Mouse (Mus musculus): Measurements from ENCODE around the gene Colgalt2. TPM values are rescaled to one million over a fixed set of nuclear protein-coding genes. Genes with fewer than 3 reads are reported as not detected.
A peak's percentile ranks its signal among the peaks of the same experiment; 100 is the strongest.

Gene Colgalt2
- polyA plus RNA-seq, 1 experiment from 2014 or later: 3.3 TPM

DNA sequence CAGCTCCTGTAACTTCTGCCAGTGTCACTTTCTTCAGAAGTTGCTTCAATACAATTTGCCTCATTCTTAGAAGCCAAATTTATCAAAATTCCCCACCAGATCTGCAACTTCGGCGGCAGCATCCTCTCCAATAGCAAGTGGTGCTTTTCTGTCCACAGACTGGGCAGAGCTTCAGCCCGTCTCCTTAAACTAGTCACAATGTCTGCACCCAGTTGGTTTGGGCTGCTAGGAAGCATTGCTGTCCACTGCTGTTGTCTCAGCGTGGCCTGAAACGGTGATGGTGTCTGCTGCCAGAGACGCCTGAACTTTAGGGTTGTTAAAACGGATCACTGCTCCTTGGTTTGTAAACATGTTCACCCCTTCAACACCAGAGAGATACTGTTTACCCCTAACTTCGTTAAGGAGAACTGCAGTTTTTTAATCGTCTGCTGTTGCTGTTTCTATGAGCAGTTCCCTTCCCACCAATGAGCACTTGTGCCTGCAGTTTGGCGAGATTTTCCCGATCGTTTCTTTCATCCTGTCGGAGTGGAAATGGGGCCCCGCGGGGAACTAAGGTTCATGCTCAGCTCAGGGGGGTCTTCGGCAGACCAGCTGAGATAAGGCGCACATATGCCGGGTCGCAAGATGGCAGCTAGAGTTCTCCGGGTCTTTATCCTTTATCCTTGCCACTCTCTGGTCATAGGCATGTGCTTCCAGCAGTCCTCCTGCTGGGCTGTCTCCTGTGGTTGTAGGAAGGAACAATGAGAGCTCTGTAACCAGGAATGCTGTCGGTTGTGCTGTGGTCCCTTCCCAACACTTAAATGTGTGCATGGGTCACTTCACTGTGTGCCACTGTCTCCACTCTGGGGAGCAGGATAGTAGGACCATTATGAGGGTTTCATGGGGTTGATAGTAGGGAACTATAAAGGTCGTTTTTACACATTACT, 7.7 kb downstream of the Colgalt2 start:
- no peak for TF ChIP-seq CTCF (IDR thresholded peaks at IDR 0.05; ENCODE audit: low read depth)
- Histone ChIP-seq H3K9ac (ENCODE audit: low read depth, low read length) (no peak overlapping the region), H3K9me3 (replicated peaks; ENCODE audit: low read length) (0 out of 2 replicates have a peak, but pooled peaks cover under 1% of the 10 kb centered on the region), H3K36me3 (ENCODE audit: insufficient read depth, low read length) (no peaks in the 10 kb centered on the region), H3K4me1 (replicated peaks; ENCODE audit: insufficient read depth, low read length) (no peaks in the 10 kb centered on the region), H3K4me2 (ENCODE audit: low read length) (peak overlapping the region; percentile 35), H3K27me3 (ENCODE audit: insufficient read depth, low read length) (no peaks in the 10 kb centered on the region), H3K4me3 (replicated peaks; ENCODE audit: low read depth, low read length) (no peak overlapping the region), H3K27ac (no peak overlapping the region)
- ATAC-seq (replicated peaks; ENCODE audit: low FRiP score, low read depth): no peak
- 33% methylated on average over 22 of the region's 22 CpGs for WGBS
- no peak for DNase-seq (ENCODE audit: low spot score)

DNA sequence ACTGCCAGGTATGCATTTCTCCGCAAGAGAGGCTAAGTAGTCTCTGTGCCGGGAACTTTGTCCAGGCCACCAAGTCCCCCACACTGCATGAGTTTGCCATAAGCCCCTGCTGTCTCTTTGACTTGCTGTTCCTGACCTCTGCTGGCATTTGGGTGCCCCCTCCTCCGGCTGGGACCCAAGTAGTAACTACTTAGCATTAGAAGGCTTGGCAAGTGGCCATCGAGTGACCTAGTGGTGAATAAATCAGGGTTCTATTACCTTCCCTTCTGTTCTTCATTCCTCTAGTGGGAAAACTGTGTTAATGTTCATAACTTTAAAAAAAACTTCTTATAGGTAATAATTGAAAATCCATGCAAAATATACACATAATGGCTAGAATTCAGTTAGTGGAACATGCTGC, 9.7 kb downstream of the Colgalt2 start:
- TF ChIP-seq CTCF (IDR thresholded peaks at IDR 0.05; ENCODE audit: low read depth): no peak
- no peaks in the 10 kb centered on the region for H3K4me1 ChIP-seq (replicated peaks; ENCODE audit: insufficient read depth, low read length)
- H3K9me3 ChIP-seq (replicated peaks; ENCODE audit: low read length): 0 out of 2 replicates have a peak, but pooled peaks cover 6% of the 10 kb centered on the region
- no peak overlapping the region for H3K9ac ChIP-seq (ENCODE audit: low read depth, low read length)
- ATAC-seq (replicated peaks; ENCODE audit: low FRiP score, low read depth) (no peak), DNase-seq (ENCODE audit: low spot score) (no peak)
- no peaks in the 10 kb centered on the region for H3K27me3 ChIP-seq (ENCODE audit: insufficient read depth, low read length)
- no peak overlapping the region for H3K27ac ChIP-seq
- 66% methylated on average over 4 of the region's 4 CpGs for WGBS
- H3K4me3 ChIP-seq (replicated peaks; ENCODE audit: low read depth, low read length): no peak overlapping the region
- no peak overlapping the region for H3K4me2 ChIP-seq (ENCODE audit: low read length)
- H3K36me3 ChIP-seq (ENCODE audit: insufficient read depth, low read length): no peaks in the 10 kb centered on the region

DNA sequence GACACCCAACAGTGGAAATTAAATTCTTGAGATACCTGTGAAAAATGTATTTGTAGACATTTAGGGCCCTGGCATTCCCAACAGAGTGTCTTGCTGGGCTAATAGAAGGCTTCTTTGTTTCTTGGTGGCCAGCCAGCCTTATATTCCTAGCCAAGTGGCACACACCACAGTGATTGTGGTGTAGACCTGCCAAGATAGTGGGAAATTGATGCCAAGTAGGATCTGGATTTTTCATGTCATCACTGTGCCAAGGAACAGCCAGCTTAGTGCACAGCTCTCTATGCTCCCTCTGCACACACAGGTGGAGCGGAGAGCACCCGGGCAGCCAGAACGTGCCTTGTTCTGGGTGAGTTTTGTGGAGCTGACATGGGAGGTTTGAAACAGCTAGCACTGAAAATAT, 11.0 kb downstream of the Colgalt2 start:
- H3K36me3 ChIP-seq (ENCODE audit: insufficient read depth, low read length): no peaks in the 10 kb centered on the region
- H3K9me3 ChIP-seq (replicated peaks; ENCODE audit: low read length): 0 out of 2 replicates have a peak, but pooled peaks cover 6% of the 10 kb centered on the region
- no peak overlapping the region for H3K9ac ChIP-seq (ENCODE audit: low read depth, low read length)
- H3K4me2 ChIP-seq (ENCODE audit: low read length): no peak overlapping the region
- ATAC-seq (replicated peaks; ENCODE audit: low FRiP score, low read depth) (no peak), DNase-seq (ENCODE audit: low spot score) (no peak)
- 96% methylated on average over 3 of the region's 3 CpGs for WGBS
- no peak for TF ChIP-seq CTCF (IDR thresholded peaks at IDR 0.05; ENCODE audit: low read depth)
- no peak overlapping the region for H3K27ac ChIP-seq
- H3K4me1 ChIP-seq (replicated peaks; ENCODE audit: insufficient read depth, low read length): no peaks in the 10 kb centered on the region
- H3K27me3 ChIP-seq (ENCODE audit: insufficient read depth, low read length): no peaks in the 10 kb centered on the region
- H3K4me3 ChIP-seq (replicated peaks; ENCODE audit: low read depth, low read length): no peak overlapping the region

DNA sequence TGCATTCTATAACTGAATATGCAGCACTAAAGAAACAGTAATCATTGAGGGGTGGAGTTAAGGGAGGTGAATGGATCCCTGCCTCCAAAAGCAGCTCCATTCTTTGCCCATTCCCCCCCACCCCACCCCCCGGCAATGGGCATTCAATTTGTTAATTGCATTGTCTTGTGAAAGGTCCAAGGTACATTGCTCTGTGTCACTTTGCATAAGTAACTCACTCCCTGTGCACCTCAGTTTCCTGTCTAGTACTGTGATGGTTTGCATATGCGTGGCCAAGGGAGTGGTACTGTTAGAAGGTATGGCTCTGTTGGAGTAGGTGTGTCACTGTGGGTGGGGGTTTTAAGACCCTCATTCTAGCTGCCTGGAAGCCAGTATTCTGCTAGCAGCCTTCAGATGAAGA, 13.5 kb downstream of the Colgalt2 start:
- ATAC-seq (replicated peaks; ENCODE audit: low FRiP score, low read depth) (no peak), DNase-seq (ENCODE audit: low spot score) (no peak)
- H3K4me3 ChIP-seq (replicated peaks; ENCODE audit: low read depth, low read length): no peak overlapping the region
- no peaks in the 10 kb centered on the region for H3K27me3 ChIP-seq (ENCODE audit: insufficient read depth, low read length)
- H3K36me3 ChIP-seq (ENCODE audit: insufficient read depth, low read length): no peaks in the 10 kb centered on the region
- no peak overlapping the region for H3K27ac ChIP-seq
- H3K9me3 ChIP-seq (replicated peaks; ENCODE audit: low read length): 0 out of 2 replicates have a peak, but pooled peaks cover 6% of the 10 kb centered on the region
- TF ChIP-seq CTCF (IDR thresholded peaks at IDR 0.05; ENCODE audit: low read depth): no peak
- no peaks in the 10 kb centered on the region; the same call in 1 of the 2 replicates for H3K4me1 ChIP-seq (replicated peaks; ENCODE audit: insufficient read depth, low read length)
- H3K4me2 ChIP-seq (ENCODE audit: low read length): no peak overlapping the region
- whole genome bisulfite sequencing: 94% methylated on average over 2 of the region's 2 CpGs
- no peak overlapping the region for H3K9ac ChIP-seq (ENCODE audit: low read depth, low read length)

DNA sequence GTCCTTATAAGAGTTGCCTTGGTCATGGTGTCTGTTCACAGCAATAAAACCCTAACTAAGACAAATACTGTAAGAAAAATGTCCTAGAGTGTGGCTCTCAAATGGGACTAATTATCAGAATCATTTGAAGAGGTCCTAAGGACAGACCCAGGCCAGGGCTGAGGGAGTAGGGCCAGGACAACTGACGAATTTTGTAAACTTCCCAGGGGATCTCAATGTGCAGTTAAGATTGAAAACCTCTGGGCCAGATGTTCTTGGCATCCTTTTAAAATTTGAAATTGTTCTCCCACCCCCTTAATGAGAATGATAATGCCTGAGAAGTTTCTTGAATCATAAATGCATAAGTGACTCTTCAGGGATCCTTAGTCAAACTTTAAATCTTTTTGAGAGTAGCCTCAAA, 14.3 kb downstream of the Colgalt2 start:
- Histone ChIP-seq H3K4me1 (replicated peaks; ENCODE audit: insufficient read depth, low read length) (no peaks in the 10 kb centered on the region; the same call in 1 of the 2 replicates), H3K27me3 (ENCODE audit: insufficient read depth, low read length) (no peaks in the 10 kb centered on the region), H3K27ac (no peak overlapping the region), H3K4me3 (replicated peaks; ENCODE audit: low read depth, low read length) (no peak overlapping the region), H3K36me3 (ENCODE audit: insufficient read depth, low read length) (no peaks in the 10 kb centered on the region), H3K9me3 (replicated peaks; ENCODE audit: low read length) (0 out of 2 replicates have a peak, but pooled peaks cover 6% of the 10 kb centered on the region), H3K9ac (ENCODE audit: low read depth, low read length) (no peak overlapping the region), H3K4me2 (ENCODE audit: low read length) (no peak overlapping the region)
- ATAC-seq (replicated peaks; ENCODE audit: low FRiP score, low read depth) (no peak), DNase-seq (ENCODE audit: low spot score) (no peak)
- no peak for TF ChIP-seq CTCF (IDR thresholded peaks at IDR 0.05; ENCODE audit: low read depth)
- 73% methylated on average over 1 of the region's 1 CpGs for WGBS

DNA sequence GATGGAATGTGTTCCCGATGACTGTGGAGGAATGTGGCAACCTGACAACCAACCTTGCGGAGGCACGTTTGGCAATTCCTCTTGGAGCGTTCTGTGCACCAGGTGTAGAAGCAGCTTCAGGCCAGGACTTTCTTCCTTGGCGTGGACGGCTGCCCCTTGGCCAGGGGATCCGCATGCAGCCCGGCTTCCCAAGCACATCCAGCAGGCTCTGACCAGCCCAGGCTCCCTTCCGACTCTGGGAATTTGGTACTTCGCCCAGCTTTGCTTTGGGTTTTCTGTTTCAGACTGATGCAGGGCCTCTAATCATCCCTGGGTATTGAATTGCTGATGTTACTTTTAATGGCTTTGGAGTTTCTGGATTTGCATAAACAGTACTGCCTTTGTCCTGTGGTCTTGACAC, 14.8 kb downstream of the Colgalt2 start:
- Histone ChIP-seq H3K4me3 (replicated peaks; ENCODE audit: low read depth, low read length) (no peak overlapping the region), H3K4me1 (replicated peaks; ENCODE audit: insufficient read depth, low read length) (no peaks in the 10 kb centered on the region; the same call in 1 of the 2 replicates), H3K9ac (ENCODE audit: low read depth, low read length) (no peak overlapping the region), H3K9me3 (replicated peaks; ENCODE audit: low read length) (0 out of 2 replicates have a peak, but pooled peaks cover 6% of the 10 kb centered on the region), H3K27ac (no peak overlapping the region), H3K4me2 (ENCODE audit: low read length) (no peak overlapping the region), H3K27me3 (ENCODE audit: insufficient read depth, low read length) (no peaks in the 10 kb centered on the region), H3K36me3 (ENCODE audit: insufficient read depth, low read length) (no peaks in the 10 kb centered on the region)
- TF ChIP-seq CTCF (IDR thresholded peaks at IDR 0.05; ENCODE audit: low read depth): no peak
- DNase-seq (ENCODE audit: low spot score) (no peak), ATAC-seq (replicated peaks; ENCODE audit: low FRiP score, low read depth) (no peak)
- 65% methylated on average over 10 of the region's 10 CpGs for WGBS
